Mouse (Mus musculus) monocyte, adult 5-6 weeks (primary cell): Measurements from ENCODE around the gene Jam3. TPM values are rescaled to one million over a fixed set of nuclear protein-coding genes. Genes with fewer than 3 reads are reported as not detected.

Source experiments
- ATAC-seq: fragments of 153-309, 156-312 bp; replicated peaks from 2 replicates; pipeline ENCODE4 v1.8.0; 2017; ENCODE audit warnings: mild to moderate bottlenecking; ENCODE audit not compliant: low TSS enrichment, insufficient number of reproducible peaks, severe bottlenecking, poor library complexity, low FRiP score
- total RNA-seq: library from RNA; stranded (forward); fragments of 200-1000, 200-491, 200-594 nt; gene quantifications from 3 replicates; pipeline ENCODE4 v1.2.3, GENCODE M21; 2017

Jam3 gene
- 1.0 TPM in 1 of 3 replicates, not detected in the others for total RNA-seq

DNA sequence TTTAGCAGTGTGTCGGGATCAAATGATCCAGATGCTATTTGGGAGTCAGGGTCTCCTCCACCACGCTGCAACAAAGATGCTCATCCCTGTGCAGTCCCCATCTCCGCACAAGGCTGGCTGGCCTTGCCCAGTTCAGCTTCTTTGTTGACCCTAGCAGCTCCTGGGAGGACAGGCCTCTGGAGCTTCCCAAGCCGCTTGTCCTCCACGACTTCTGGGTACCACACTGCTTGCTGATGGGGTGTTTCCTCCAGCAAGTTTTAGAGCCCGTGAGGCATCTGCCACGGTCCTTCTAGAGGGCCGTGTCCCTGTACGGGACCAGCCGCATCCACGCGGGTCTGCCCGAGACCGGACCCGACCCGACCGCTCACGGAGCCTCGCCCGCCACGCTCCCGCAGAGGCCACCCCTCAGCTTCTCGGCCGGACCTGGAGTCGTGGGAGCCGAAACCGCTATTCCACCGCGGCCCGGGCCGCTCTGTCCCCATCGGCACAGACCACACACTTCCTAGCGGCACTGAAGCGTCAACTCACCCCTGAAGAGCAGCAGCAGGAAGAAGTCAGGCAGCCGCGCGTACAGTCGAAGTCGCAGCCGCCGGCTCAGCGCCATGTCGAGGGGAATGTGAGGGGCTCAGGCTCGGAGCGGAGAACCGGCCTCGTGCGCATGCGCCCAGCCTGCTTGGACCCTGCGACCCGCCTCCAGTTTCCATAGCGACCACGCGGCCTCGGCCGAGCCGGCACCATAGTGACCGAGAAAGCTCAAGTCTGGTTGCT is at the start of gene Jam3:
Gene Jam3 (minus strand): TSS at position 659 of the 768 bp plus-strand sequence.
- no peak for ATAC-seq

- no peak for ATAC-seq
These were observed 49.0 kb upstream of the Jam3 start for GRCm38 (mm10) chr9:27204201-27204600.

DNA sequence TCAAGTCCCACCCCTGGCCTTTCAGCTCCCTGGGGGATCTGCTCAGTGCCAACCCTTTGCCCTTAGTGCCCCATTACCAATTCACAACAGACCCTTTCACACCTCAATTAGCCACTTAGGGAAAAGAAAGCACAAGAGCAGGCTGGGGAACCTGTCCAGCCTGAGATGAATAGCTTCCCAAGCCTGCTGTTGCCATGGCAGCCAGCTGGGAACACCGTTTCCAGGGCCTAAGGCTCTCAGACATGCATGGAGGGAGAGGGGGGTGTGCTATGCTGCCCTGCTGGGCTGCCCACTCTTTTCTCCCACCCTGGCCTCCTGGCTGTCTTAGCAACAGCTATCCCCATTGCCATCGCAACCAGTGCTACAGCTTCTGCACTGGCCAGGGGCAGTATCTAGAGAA is 47.9 kb upstream of the Jam3 start:
- no peak for ATAC-seq

- no peak for ATAC-seq
These were observed 46.4 kb upstream of the Jam3 start for GRCm38 (mm10) chr9:27201472-27202219.

GRCm38 (mm10) chr9:27193592-27194080 is 38.4 kb upstream of the Jam3 start:
- no peak for ATAC-seq

DNA sequence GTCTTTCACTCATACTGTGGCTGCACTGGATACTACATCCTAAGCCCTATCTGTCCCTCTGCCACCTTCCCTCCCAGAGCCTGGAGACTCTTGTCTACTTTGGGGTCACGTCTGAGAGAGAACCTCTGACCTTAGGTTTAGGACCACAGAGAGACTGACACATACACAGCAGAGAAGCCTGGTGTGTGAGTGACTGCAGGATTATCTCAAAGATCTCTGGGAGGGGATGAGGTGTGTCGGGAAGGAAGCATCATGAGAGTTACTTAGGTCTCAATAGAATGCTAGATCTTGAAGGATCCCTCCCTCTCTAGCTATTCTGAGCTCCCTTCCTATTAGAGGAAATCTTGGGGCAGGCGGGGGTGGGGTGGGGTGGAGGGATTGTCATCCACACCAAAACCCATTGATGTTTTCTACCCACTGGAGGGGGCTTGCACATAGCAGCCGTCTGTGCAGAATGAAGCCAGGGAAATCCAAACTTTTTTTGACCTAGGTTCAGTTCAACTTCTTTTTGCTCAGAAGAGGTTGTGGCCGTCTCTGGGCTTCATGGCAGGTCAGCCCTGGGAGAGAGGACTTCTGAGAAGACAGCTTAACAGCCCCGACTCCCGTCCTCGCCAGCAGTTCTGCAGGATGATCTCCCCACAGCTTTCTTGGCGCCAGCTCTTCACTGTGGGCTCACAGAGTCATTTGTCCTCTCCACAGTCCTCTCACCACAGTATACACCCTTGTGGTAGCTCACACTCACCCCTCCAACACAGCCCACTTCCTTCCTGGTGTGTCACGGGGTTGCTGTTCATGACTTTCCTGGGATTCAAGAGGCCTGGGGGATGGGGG is 37.8 kb upstream of the Jam3 start:
- ATAC-seq: no peak; the same call in 1 of the 2 replicates

- peak; percentile 38; the same call in 1 of the 2 replicates for ATAC-seq
These were observed 37.0 kb upstream of the Jam3 start for GRCm38 (mm10) chr9:27192001-27192760.

GRCm38 (mm10) chr9:27191501-27191981 is 36.3 kb upstream of the Jam3 start:
- ATAC-seq: no peak

DNA sequence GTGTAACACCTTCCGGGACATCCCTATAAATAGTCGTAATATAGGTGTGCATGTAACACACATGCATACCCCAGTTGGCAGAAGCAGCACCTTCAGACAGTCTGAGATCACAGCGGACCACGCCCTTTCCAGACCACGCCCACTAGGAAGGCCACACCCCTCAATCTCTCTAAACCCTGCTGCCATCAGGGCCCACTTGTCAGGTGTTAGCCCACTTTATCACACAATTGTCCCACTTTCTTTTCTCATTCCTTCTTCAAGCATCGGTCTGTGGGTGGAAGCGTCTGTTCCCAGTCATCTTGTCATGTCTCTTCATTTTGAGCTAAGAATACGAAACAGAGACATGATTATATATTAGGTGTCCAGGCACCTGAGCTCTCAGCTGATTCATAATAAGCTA is 35.2 kb upstream of the Jam3 start:
- ATAC-seq: no peak

DNA sequence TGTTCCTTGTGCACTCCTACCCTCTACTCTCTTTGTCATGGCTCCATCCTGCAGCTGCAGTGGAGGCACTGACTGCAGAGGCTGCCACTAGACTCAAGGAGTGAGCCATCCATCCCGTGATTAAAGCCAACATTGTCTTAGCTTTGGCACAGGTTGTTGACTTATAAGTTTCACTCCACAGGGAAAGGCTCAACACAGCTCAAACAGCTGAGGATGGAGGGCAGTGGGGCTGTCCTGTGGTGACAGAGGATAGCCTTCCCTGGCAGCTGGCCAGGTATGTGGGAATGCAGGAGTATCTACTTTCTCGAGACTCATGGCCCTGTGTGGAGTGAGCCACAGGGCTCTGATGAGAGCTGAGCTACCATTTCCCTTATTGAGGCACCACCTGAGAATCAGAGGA is 34.1 kb upstream of the Jam3 start:
- no peak for ATAC-seq

DNA sequence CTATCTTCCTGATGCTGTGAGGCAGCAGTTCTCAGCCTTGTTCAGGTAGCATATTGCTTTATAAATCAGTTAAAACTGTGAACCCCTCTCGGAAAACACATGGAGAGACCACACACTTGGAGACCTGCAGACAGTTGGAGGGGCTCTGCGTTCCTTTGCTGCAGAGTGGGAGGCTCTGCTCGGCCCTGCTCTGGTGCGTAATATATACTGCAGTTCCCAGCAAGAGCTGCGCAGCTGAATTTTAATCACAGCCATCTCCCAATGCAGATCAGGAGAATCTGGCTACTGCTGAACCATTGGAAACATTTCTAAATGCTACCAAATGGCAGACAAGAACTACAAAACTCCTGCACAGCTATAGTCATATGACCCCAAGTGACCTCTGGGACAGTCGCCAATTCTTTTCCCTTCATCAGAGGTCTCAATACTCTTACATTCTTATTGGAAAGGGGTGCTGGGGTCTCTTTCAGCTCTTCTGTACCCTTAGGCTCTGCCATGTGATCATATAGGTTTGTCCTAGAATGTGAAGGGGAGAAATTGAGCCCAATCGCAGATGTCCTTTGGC is 33.5 kb upstream of the Jam3 start:
- ATAC-seq: no peak

- no peak for ATAC-seq
These were observed 30.6 kb upstream of the Jam3 start for GRCm38 (mm10) chr9:27185820-27186219.

GRCm38 (mm10) chr9:27182087-27182486 is 26.9 kb upstream of the Jam3 start:
- ATAC-seq: no peak

- no peak for ATAC-seq
These were observed 25.3 kb upstream of the Jam3 start for GRCm38 (mm10) chr9:27180492-27180891.

DNA sequence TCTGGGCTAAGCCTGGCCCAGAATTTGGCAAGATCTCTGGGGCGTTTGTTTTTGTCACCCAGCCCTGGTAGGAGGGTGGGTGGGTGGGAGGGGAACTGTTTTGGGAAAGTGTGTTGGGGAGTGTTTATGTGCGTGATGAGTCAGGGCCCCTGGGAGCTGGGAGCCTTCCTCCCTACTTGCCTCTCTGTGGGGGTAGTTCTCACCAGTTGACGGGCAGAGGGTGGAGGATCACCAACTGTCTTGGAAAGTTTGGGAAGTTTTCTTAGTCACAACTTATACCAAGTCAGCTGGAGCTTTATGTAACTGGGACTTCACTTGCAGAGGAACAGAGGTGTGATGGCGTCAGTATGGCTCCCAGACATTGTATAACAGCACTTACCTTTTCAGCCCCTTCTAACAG is 23.7 kb upstream of the Jam3 start:
- ATAC-seq: no peak

DNA sequence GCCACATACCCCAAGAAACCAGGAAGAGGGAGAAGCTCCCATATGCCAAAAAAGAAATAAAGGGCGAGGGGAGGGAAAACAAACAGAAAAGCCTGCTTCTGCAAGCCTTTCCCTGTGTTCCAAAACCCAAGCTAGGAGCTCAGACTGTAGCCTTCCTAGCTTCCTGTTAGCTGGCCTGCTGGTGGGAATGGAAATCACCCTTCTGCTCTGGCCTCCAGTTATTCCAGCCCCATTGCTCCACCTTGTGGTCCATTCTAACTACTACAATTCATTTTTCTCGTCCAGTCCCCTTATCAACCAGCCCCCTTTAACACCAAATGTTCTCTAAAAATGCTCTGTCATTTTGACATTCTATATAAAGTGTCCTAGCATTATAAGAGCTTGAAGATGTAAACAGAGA is 20.9 kb upstream of the Jam3 start:
- ATAC-seq: no peak

DNA sequence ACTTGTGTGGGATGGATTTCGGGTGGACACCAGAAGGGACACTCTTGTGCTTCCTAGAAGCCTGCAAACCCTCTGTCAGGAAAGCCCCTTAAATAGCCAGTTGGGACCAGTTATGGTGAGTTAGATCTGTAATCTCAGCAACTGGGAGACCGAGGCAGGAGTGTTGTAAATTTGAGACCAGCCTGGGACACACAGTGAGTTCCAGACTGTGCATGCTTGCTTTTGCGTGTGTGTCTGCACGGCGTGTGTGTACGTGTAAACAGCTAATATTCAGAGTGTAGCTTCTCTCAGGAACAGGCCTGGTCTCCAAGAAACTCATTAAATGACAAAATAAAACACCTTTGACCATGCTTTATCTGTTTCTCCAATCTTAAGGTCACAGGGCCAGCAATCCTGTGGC is 20.5 kb upstream of the Jam3 start:
- no peak for ATAC-seq

GRCm38 (mm10) chr9:27175241-27175640 is 20.0 kb upstream of the Jam3 start:
- no peak for ATAC-seq
